Mouse (Mus musculus) layer of hippocampus, adult 9-11 months (tissue): ENCODE results near the gene Hat1.
"Not testable (repeated sequence)": the region's sequence is repeated elsewhere in the genome, so short reads cannot be mapped to it uniquely, and the experiment has no call there.

Experiments
- DNase-seq: peaks from one replicate; pipeline ENCODE4 v3.0.0; 2022

The Hat1 gene

DNA sequence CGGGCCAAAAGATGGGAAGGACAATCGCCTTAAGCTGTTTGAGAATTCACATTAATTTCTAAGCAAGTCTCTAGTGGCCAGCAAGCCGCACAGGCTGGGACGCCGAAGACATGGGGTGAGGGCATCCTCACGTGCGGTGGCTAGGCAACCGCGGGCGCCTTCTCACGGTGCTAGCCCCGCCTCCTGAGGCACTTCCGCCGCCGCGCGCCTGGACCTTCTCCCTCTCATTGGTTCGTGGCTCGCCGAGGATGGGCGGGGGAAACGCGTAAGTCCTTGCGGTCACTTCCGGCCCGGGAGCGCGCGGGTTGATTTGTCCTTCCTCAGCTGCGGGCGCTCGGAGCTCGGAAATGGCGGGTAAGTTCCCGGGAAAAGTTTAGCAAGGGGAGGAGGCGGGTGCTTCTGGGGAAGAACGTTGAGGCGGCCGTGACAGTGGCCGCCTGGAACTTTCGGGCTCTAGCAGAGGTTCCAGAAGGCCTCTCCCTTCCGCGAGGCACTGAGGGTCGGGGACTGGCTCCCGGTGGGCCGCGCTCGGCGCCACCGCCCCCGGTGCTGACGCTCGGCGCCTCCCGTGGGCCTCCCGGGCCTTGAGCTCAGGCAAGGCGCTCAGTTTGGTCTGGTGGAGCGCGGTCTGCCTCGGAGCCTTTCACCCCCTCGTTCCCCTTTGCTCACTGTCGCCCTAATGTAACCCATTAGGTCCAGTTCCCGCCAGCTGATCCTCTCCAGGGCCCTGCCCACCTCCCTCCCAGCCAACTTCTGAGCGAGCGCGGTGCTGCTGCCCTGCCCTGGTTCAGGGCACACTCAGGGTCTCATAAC, at the start of gene Hat1:
Hat1 (plus strand) TSS at position 8 of the 813 bp plus-strand sequence.
- peak; percentile 94 for DNase-seq

GRCm38 (mm10) chr2:71340126-71340525, 48.6 kb upstream of the Hat1 start:
- no peak for DNase-seq

DNA sequence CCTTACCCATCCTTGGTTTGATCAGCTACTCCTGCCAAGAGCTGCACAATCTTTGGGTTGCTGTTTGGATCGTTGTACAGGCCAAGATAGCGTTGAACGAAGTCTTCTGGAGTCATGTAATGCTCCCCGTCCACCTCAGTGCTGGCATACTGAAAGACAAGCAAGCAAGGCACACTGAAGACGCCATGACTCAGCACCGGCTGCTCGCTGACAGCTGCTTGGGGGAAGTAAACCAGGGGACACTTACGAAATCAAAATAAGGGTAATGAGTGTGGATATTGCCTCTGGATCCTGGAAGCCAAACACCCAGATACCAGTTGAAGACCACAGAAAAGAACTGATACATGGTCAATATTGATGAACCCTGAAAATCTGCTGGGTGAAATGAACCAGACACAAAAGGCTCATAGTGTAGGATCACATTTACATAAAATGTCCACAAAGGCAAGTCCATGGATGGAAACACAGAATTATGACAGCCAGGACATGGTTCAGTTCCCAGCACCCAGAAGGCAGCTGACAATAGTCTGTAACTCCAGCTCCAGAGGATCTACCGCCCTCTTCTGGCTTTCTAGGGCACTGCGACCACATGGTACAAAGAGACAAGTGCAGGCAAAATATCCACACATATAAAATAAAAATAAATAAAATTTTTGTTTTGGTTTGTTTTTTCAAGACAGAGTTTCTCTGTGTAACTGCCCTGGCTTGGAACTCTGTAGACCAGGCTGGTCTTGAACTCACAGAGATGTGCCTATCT, 44.7 kb upstream of the Hat1 start:
- DNase-seq, result no peak

- DNase-seq, result no peak
Measured at GRCm38 (mm10) chr2:71347160-71347559, 41.6 kb upstream of the Hat1 start.

- DNase-seq, result no peak
Measured at GRCm38 (mm10) chr2:71347732-71348490, 40.8 kb upstream of the Hat1 start.

GRCm38 (mm10) chr2:71349511-71349910, 39.2 kb upstream of the Hat1 start:
- no peak for DNase-seq

- DNase-seq, result no peak
Measured at GRCm38 (mm10) chr2:71350181-71350580, 38.6 kb upstream of the Hat1 start.

DNA sequence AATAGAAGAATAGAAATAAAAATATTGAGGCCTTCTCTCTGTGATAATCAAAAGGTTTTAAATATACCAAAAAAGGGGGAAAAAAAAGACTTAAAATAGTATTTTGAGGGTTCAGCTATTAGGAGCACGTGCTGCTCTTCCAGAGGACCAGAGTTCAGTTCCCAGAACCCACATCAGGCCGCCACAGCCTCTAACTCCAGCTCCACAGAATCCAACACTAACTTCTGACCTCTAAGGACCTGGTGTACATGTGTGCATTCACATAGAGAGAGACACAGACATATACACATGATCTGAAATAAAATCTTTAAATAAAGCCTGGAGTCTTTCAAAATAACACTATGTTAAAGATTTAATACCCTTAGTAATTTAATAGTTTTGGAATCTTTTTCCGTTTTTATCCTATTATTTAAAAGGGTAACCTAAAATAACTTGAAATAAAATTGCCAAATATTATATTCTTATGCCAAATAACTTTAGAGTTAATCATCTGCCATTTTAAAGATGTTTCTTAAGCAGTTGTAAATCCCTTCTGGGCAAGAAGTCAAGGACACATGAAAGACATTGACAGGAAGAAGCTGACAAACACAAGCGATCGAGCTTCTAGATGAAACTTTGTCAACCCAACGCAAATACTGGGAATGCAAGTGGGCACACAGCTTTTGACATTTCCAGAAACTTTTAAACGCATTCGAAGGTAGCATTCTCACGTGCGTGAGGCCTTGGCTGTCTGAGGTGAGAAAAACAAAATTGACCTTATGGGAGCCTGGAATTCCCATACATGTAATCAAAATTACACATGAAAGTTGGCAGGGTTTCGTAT, 37.6 kb upstream of the Hat1 start:
- DNase-seq, result no peak

GRCm38 (mm10) chr2:71351727-71351987, 37.1 kb upstream of the Hat1 start:
- no peak for DNase-seq

GRCm38 (mm10) chr2:71353306-71354054, 35.3 kb upstream of the Hat1 start:
- DNase-seq, result no peak

DNA sequence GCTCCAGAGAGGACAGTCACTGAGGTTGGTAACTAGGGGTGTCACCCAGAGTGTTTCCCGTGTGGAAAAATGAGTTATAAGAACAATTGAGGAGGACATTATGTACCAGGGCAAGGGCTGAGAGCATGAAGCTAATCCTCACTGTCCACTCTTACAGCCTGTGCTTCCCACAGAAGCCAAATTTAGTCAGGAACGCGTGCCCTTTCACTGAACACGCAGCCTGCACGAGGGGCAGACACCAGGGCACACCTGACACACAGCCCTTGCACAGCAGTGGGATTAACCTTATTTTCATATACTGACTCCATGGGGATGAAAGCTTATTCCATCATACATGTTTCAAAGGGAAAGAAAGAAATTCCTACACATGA, 34.7 kb upstream of the Hat1 start:
- DNase-seq, result no peak

DNA sequence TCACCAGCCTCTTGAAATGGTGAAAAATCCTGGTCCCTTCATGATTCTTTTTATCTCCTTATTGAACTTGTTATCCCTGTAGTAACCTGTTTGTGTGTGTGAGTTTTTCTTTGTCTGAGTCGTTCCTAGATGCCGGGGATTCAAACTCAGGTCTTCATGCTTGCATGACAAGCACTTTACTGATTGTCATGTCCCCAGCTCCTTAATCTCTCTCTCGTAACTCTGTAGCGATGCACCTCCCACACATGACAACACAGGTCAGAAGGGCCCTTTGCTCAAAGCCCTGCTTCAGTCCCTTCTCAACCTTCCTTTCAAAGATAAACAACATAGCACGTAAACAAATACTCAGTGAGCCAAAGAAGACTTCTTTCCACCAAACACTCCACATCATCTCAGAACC, 30.4 kb upstream of the Hat1 start:
- DNase-seq, result no peak

GRCm38 (mm10) chr2:71360192-71360591, 28.6 kb upstream of the Hat1 start:
- no peak for DNase-seq

GRCm38 (mm10) chr2:71366618-71367124, 22.1 kb upstream of the Hat1 start:
- no peak for DNase-seq

DNA sequence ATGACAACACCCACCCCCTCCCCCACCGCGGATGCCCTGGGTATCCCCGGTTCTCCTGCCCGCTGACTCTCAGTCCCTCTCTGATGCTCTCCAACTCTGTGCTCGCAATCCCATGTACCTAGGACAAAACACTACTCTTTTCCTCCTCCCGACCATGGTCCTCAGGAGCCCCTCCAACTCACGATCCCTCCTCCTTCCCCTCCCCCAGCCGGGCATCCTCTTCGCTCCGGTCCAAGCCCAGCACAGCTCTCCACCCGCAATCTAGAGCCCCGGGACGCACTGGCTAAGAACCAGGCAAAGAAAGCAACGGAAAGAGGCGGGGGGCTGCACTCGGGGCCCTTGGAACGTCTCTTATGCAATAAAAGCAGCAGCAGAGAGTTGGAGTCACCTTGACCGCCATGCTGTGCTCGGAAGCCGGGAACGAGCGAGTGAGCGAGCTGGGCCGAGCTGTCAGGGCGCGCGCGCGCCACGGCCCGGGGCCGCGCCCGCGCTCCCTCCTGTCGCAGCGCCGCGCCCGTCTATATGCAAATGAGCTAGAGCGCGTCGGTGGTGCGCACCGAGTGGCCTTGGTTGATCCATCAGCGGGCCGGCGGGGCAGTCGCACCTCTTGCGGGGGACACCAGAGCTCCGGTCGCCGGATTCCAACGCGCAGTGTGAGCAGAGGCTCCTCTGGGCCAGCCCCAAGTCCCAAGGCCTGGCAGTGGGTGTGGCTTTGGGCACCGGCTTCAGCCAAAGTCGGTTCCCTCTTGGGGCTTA, 21.5 kb upstream of the Hat1 start, which contains the start of gene Slc25a12:
Slc25a12 (minus strand) TSS at position 625 of the 756 bp plus-strand sequence.
- DNase-seq, result peak; percentile 77

DNA sequence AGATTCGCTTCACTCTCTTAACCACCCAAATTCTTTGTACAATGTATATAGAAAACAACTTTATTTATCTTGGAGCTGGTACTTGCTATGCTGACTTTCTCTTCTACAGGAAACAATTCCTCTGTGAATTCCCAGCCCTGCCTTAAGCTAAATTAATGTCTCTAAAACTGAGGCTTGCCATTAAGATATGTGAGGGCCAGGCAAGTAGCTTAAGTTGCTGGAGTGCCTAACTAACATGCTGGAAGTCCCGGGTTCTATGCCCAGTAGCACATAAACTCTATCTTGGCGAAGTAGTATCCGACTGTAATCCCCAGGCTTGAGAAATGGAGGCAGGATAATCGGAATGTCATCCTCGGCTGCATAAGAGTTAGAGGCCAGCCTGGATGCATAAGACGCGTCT, 20.7 kb upstream of the Hat1 start:
- no peak for DNase-seq

DNA sequence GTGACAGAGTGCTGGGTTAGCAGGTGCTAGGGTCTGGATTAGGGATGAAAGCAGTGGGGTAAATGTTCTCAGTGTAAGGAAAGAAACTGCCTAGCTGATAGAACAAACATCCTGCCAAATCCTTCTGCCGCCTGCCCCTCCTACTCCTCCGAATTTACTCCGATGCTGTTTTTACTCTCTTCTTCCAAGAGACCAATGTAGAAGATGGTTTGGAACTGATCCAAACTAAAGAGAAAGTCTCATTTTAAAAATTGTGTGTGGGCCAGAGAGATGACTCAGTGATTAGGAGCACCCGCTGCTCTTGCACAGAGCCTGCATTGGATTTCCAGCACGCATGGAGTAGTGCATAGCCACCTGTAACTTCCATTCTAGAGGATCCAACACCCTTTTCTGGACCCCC, 17.0 kb upstream of the Hat1 start:
- DNase-seq, result peak; percentile 69

DNA sequence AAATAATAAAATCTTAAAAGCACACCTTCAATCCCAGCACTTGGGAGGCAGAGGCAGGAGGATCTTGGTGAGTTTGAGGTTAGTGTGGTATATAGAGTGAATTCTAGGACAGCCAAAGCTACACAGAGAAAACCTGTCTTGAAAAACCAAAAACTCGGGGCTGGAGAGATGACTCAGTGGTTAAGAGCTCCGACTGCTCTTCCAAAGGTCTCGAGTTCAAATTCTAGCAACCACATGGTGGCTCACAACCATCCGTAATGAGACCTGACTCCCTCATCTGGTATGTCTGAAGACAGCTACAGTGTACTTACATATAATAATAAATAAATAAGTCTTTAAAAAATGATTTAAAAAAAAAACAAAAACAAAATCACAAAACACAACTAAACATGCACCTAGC, 16.5 kb upstream of the Hat1 start:
- DNase-seq, result not testable (repeated sequence)

- no peak for DNase-seq
Measured at GRCm38 (mm10) chr2:71374275-71375155, 14.2 kb upstream of the Hat1 start.

GRCm38 (mm10) chr2:71376433-71376906, 12.3 kb upstream of the Hat1 start:
- DNase-seq, result no peak
